Mouse (Mus musculus): ENCODE measurements around the gene Zfp367.

Zfp367 gene

GRCm38 (mm10) chr13:64153751-64154267, 807 bp upstream of the Zfp367 start:
- DNase-seq = peak; percentile 65

GRCm38 (mm10) chr13:64152671-64153082, 325 bp downstream of the Zfp367 start:
- no peak for DNase-seq

GRCm38 (mm10) chr13:64152241-64152669, 747 bp downstream of the Zfp367 start:
- peak; percentile 91 for DNase-seq

- DNase-seq = peak; percentile 47
These were observed 2.9 kb downstream of the Zfp367 start for GRCm38 (mm10) chr13:64150121-64150520.

- peak; percentile 31 for DNase-seq
These were observed 23.2 kb downstream of the Zfp367 start for GRCm38 (mm10) chr13:64129616-64130375.

GRCm38 (mm10) chr13:64128858-64129615, 24.0 kb downstream of the Zfp367 start, which contains the start of gene Slc35d2:
TSS of gene Slc35d2 (minus strand) at chr13:64129368.
- DNase-seq = peak; percentile 39

GRCm38 (mm10) chr13:64126316-64126715, 26.7 kb downstream of the Zfp367 start:
- DNase-seq = no peak

GRCm38 (mm10) chr13:64124886-64125285, 28.1 kb downstream of the Zfp367 start:
- no peak for DNase-seq

GRCm38 (mm10) chr13:64123491-64124188, 29.4 kb downstream of the Zfp367 start:
- no peak for DNase-seq

- no peak for DNase-seq
These were observed 32.2 kb downstream of the Zfp367 start for GRCm38 (mm10) chr13:64120760-64121159.

GRCm38 (mm10) chr13:64117442-64117841, 35.6 kb downstream of the Zfp367 start:
- DNase-seq = no peak

GRCm38 (mm10) chr13:64110421-64110820, 42.6 kb downstream of the Zfp367 start:
- no peak for DNase-seq

GRCm38 (mm10) chr13:64108381-64108850, 44.6 kb downstream of the Zfp367 start:
- peak; percentile 69 for DNase-seq

- DNase-seq = peak; percentile 45
These were observed 45.5 kb downstream of the Zfp367 start for GRCm38 (mm10) chr13:64107535-64107934.

GRCm38 (mm10) chr13:64107105-64107504, 45.9 kb downstream of the Zfp367 start:
- no peak for DNase-seq

- DNase-seq = no peak
These were observed 47.3 kb downstream of the Zfp367 start for GRCm38 (mm10) chr13:64105690-64106089.

GRCm38 (mm10) chr13:64100186-64100585, 52.8 kb downstream of the Zfp367 start:
- DNase-seq = peak; percentile 55

GRCm38 (mm10) chr13:64098992-64099391, 54.0 kb downstream of the Zfp367 start:
- peak; percentile 55 for DNase-seq

- DNase-seq = peak; percentile 80
These were observed 59.7 kb downstream of the Zfp367 start for GRCm38 (mm10) chr13:64093341-64093740.

GRCm38 (mm10) chr13:64092752-64093151, 60.2 kb downstream of the Zfp367 start:
- no peak for DNase-seq

- no peak for DNase-seq
These were observed 60.9 kb downstream of the Zfp367 start for GRCm38 (mm10) chr13:64092141-64092540.

GRCm38 (mm10) chr13:64091006-64091405, 62.0 kb downstream of the Zfp367 start:
- DNase-seq = no peak

GRCm38 (mm10) chr13:64090278-64090677, 62.7 kb downstream of the Zfp367 start:
- DNase-seq = no peak

Measured in retina, postnatal 1 day (tissue).